Mouse (Mus musculus): ENCODE data around the gene Mynn.
A peak's percentile ranks its signal among the peaks of the same experiment; 100 is the strongest.
"Not testable (repeated sequence)": the region's sequence is repeated elsewhere in the genome, so short reads cannot be mapped to it uniquely, and the experiment has no call there.

The Mynn gene

GRCm38 (mm10) chr3:30602065-30602739 is at the start of gene Mynn:
Mynn (plus strand) TSS chr3:30602065.
- peak; percentile 98 for DNase-seq (ENCODE audit: low spot score in 2 of 2)

DNA sequence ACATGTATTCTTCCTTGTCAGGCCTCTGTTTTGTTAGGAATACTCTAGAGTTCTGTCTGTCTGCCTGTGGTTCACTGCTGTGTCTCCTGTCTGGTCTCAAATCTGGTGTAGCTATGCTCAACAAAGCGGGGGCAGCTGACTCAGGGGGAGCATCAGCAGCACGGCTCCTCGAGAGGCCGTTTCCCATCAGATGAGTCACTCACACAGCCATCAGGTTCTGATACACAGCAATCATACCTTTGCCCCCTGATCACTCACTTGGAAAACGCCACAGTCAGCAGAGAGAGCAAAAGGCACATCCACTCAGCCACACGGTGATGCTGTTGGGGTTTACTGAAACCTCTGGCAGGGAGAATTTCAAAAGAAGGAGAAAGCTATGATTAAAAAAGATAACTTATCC is 48.1 kb upstream of the Mynn start:
- no peak for DNase-seq (ENCODE audit: low spot score in 2 of 2)

DNA sequence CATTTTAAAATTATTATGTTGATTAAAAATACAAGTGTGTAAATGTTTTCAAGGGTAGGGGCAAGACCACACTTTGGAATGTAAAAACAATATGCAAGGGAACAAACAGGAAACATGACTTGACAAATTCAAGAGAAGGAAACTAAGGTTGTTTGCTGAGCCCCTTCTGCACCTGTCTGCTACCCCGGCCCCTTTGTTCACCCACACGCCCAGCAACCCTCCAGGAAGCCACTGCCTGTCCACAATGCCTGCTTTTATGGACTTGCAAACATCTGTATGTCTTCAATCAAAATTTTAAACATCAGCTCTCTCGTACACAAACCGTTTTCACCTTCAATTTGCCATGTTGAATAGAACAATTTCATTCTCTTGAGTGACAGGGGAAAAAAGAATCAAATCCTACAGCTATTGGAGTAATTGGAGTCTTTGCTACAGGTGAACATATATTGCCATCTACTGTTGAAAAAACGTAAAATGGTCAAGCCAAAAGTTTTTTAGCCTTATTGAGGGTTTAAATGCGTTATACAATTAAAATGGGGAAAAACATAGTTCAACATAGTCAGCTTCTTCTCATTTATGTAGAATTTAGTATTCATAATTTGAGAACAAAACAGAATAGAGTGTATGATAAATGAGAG is 41.1 kb upstream of the Mynn start:
- no peak for DNase-seq (ENCODE audit: low spot score in 2 of 2)

DNA sequence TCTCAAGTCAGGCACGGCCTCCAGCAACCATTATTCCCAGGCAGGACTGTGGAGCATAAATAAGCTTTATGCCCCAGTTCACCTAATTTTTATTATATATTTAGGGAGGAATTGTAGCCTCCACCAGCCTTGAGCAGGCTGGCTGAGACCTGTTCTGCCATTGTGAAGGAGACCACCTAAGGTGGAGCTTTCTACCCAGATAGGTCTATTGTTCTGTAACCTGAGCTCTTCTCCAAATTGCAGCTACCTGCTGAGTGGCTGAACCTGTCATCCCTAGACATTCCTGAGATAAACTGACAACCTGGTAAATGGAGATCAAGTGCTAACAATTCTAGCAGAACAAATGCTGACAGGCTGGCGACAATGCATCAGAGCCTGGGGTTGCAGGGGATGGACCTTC is 35.5 kb upstream of the Mynn start:
- DNase-seq (ENCODE audit: low spot score in 2 of 2): not testable (repeated sequence)

- DNase-seq (ENCODE audit: low spot score in 2 of 2): no peak
Measured at GRCm38 (mm10) chr3:30573549-30573948, 28.3 kb upstream of the Mynn start.

DNA sequence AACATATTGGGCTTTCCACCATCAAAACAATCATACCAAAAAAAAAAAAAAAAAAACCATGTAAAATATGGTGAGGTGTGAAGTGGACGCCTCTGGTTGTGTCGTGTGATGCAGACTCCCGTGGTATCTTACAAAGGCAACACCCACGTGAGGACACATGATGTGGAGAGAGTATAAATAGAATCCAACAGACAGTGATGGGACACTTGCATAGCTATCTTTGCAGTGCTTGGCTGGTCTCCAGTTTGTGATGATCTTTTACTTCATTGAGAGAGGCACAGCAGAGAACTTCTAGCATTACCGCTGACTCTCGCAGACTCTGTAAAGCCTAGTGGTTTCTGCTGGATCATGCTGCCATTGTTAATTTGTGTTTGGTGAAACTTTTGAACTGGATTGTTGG is 13.0 kb upstream of the Mynn start:
- no peak for DNase-seq (ENCODE audit: low spot score in 2 of 2)

- no peak for DNase-seq (ENCODE audit: low spot score in 2 of 2)
Measured at GRCm38 (mm10) chr3:30592418-30592853, 9.4 kb upstream of the Mynn start.

- DNase-seq (ENCODE audit: low spot score in 2 of 2): no peak
Measured at GRCm38 (mm10) chr3:30593719-30594485, 8.0 kb upstream of the Mynn start.

DNA sequence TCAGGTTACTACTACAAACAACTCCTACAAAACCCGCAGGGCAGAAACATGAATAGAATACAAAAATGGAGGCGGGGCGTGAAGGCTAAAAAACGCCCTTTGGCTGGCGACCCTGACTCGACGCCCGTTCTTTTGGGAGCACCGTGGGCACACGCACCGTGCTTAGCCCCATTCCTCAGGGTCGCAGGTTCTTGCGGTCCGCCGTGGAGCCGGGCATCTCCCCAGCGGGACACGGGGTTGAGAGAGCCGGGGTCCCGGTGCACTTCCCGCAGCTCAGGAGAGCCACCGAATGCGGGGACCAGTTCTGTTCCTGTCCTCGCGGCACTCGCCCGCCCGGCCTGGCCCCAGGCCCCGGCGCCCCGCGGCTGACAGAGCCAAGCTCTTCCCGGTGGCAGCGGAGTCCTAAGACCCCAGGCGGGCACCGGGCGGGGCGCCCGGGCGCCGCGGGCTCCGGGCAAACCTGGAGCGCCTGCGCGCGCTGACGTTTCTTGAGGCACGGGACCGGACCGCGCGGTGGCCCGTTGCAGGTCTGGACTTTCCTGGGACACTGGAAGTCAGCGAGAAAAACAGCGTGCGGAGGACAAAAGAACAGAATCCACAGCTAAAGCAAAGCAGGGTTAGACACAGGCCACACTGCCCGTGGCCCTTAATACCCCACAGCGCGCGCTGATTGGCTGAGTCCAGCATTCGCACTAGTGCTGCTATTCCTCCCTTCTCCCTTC is 6.6 kb upstream of the Mynn start:
- DNase-seq (ENCODE audit: low spot score in 2 of 2): peak; percentile 20 to 22

DNA sequence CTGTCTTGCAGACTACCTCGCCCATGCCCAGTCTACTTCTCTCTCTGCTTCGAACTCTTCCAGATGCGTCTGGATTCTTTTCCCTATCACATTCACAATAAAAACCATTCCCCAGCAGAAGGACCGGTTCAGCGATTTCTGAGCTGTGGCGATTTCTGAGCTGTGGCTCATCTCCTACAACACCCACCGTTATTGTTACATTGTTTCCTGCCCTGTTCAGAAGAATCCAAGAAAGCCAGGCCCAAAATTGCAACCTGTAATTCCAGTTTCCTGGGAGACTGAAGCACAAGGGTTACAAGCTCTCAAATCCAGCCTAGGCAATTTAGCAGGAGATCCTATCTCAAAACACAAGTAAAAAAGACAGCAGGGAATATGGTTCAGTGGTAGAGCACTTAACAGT is 4.6 kb upstream of the Mynn start:
- no peak for DNase-seq (ENCODE audit: low spot score in 2 of 2)

DNA sequence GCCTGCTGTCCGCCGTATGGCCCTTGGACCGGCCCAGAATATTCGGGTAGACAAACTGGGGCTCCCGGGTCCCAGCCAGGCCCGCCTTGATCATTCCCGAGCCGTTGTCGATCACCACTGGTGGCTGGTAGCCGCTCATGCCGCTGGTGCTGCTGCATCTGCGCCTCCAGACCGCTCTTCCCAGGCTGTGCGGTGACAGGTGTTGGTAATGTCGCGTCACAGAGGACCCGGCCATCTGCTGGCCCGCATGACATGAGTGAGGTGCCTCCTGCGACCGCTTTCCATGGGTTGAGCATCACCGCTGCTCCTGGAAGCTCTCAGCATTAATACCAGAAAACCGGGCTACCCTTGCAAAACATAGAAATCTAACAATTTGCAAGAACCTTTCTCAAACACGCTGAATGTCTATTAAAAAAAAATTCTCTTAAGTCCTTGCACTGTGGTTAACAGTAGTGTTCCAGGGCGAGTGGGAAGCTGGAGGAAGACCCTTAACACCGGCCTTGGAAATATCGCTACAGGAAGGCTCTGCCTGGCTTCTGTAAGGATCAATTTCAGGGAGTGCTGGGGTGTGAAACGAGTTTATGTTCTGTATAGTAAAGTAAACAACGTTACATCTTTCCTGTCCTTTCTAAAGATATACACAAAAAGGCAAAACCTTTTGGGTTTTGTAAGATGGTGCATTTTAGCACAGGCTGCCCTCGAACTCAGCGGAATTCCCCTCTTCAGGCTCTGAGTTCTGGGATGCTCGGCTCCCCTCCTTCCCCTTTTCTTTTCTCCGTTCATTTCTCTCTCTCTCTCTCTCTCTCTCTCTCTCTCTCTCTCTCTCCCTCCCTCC is 1.9 kb upstream of the Mynn start, which contains the start of gene Actrt3:
Gene Actrt3 (minus strand): TSS at position 229 of the 835 bp plus-strand sequence.
- peak in 1 of 2 experiments; percentile 43 for DNase-seq (ENCODE audit: low spot score in 2 of 2)

- peak; percentile 19 to 32 for DNase-seq (ENCODE audit: low spot score in 2 of 2)
Measured at GRCm38 (mm10) chr3:30600717-30601116, 1.1 kb upstream of the Mynn start.

GRCm38 (mm10) chr3:30601175-30601574 is 690 bp upstream of the Mynn start:
- peak; percentile 88 to 91 for DNase-seq (ENCODE audit: low spot score in 2 of 2)

DNA sequence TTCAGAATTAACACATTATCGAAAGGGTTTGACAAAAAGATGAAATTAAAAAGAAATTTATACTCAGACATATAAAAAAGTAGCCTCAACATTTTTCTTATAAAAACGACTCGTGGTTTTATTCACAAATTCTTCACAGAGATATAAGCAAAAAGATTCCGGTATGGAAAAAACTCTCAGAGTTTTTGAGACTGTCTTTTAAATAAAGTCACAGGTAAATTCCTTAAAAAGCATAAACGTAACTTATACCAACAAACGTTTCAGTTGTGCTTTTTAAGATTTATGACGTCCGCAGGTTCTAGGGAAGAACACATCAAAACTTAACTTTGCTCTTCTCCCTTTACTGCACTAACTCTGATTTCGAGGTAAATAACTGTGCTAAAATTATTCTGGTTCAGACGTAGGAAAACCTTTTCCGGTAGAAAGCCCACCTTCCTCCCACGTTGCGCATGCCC is 228 bp upstream of the Mynn start:
- DNase-seq (ENCODE audit: low spot score in 2 of 2): no peak

GRCm38 (mm10) chr3:30602740-30603098 is 854 bp downstream of the Mynn start:
- DNase-seq (ENCODE audit: low spot score in 2 of 2): no peak

DNA sequence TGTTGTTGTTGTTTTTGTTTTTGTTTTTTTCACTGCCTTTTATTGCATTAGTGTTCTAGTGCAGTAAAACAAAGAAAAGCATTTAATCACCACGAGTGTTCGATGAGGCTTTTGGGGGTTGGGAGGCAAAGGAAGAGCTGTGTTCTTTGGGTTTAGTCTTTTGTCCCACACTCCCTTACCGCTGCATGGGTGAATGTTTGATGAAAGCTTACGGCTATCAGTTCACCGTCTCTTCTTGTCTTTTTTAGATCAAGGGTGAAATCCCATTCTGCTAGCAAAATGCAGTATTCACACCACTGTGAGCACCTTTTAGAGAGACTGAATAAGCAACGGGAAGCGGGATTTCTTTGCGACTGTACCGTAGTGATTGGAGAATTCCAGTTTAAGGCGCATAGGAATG is 1.4 kb downstream of the Mynn start:
- DNase-seq (ENCODE audit: low spot score in 2 of 2): no peak

DNA sequence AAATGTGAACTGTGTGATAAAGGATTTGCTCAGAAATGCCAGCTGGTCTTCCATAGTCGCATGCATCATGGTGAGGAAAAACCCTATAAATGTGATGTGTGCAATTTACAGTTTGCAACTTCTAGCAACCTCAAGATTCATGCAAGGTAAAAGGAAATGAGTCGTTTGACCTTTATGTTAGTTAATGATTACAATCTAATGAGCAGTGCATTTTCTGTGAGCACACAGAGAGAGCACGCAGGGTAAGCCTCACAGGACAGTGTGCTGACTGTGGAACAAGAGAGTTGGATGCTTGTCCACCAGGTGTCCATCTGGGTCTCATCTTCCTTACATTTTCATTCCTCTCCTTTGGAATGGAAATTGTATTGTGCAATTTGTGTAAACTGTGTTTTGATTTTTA is 7.1 kb downstream of the Mynn start:
- DNase-seq (ENCODE audit: low spot score in 2 of 2): no peak

GRCm38 (mm10) chr3:30610930-30611329 is 9.1 kb downstream of the Mynn start:
- no peak for DNase-seq (ENCODE audit: low spot score in 2 of 2)

GRCm38 (mm10) chr3:30620132-30620531 is 18.3 kb downstream of the Mynn start:
- DNase-seq (ENCODE audit: low spot score in 2 of 2): no peak

DNA sequence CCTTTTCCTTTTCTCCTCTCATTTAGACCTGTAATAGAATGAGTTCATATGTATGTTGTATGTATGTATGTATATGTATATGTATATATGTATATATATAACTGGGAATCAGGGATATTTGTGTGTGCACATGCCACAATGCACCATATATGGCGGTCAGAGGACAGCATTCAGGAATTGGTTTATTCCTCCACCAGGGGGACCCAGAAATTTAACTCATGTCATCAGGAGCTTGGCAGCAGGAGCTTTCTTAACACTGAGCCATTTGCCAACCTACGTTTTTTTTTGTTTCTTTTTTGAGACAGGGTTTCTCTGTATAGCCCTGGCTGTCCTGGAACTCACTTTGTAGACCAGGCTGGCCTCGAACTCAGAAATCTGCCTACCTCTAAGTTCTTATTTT is 31.8 kb downstream of the Mynn start:
- DNase-seq (ENCODE audit: low spot score in 2 of 2): no peak

- no peak for DNase-seq (ENCODE audit: low spot score in 2 of 2)
Measured at GRCm38 (mm10) chr3:30635629-30636028, 33.8 kb downstream of the Mynn start.

Measured in frontal cortex, postnatal 25 days (tissue).